Mouse (Mus musculus) olfactory bulb, adult 2 months (tissue): ENCODE measurements around the gene 1700007K13Rik.

Experiments
- CTCF ChIP-seq: fragments of 200-500 bp; IDR thresholded peaks from 2 replicates; pipeline ENCODE4 v1.5.1; 2012; ENCODE audit warnings: low read depth, mild to moderate bottlenecking, low read length, moderate library complexity; ENCODE audit not compliant: insufficient read depth
- POLR2A ChIP-seq: fragments of 200-500 bp; IDR thresholded peaks from 2 replicates; pipeline ENCODE4 v1.6.1; 2012; ENCODE audit warnings: mild to moderate bottlenecking, low read depth, low read length, moderate library complexity; ENCODE audit not compliant: insufficient read depth

DNA sequence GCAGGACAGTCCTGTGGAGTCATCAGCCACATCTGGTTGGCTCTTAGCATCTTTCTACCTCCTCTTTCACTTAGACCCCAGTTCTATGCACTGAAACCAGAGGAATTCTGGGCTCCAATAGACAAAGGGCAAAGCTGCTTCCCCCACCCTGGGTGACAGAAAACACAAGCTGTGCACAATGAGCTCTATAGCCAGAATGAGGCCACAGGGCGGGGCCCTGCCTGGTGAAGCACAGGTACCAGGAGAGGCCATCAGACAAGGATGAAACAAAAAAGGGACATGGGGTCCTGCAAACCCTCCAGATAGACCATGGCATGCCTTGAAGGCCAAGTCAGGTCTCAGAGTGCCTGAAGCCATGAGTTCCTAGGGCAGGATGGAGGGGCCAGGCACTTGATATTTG lies 49.6 kb downstream of the 1700007K13Rik start:
- TF ChIP-seq CTCF, result no peak
- no peak for TF ChIP-seq POLR2A
